Mouse (Mus musculus) lung, adult 2 months (tissue): Measurements from ENCODE around the gene Me3. TPM values are rescaled to one million over a fixed set of nuclear protein-coding genes. Genes with fewer than 3 reads are reported as not detected.

Experiments used
- DNase-seq: peaks from one replicate; pipeline ENCODE4 v3.0.0; 2022
- H3K4me1 ChIP-seq: fragments of 200-500 bp; 2 replicates; pipeline ENCODE4 v1.6.1; 2011; ENCODE audit warnings: low read length; ENCODE audit not compliant: control insufficient read depth, insufficient read depth
- H3K4me3 ChIP-seq: fragments of 200-500 bp; replicated peaks from 2 replicates; pipeline ENCODE3; 2011; ENCODE audit warnings: low read depth, mild to moderate bottlenecking, control low read depth, low read length; ENCODE audit errors: extremely low read depth
- CTCF ChIP-seq: fragments of 200-500 bp; IDR thresholded peaks from 2 replicates; pipeline ENCODE4 v1.5.1; 2011; ENCODE audit warnings: mild to moderate bottlenecking, low read length, control low read depth; ENCODE audit not compliant: insufficient read depth
- POLR2A ChIP-seq: fragments of 200-500 bp; IDR thresholded peaks from 2 replicates; pipeline ENCODE4 v1.6.1; 2011; ENCODE audit warnings: low read depth, mild to moderate bottlenecking, control low read depth, low read length, borderline replicate concordance; ENCODE audit errors: extremely low read depth
- WGBS: fragments of 180-500 bp; shearing (Covaris S2); methylation state at CpG from one replicate; pipeline ENCODE4 v1.1.7; 2018; 5-methylcytosine and 5-hydroxymethylcytosine counted together
- polyA plus RNA-seq: library from polyadenylated mRNA; depleted of rRNA; stranded (reverse); fragments of >200 nt; gene quantifications from 2 replicates; pipeline ENCODE4 v1.2.3, GENCODE M21; 2012

The Me3 gene
- polyA plus RNA-seq, 1 experiment = 5.4 TPM

GRCm38 (mm10) chr7:89772906-89773305, 140.7 kb downstream of the Me3 start:
- H3K4me1 ChIP-seq = peaks cover 21% of the 10 kb centered on the region
- WGBS = 37% methylated on average over 5 of the region's 5 CpGs
- DNase-seq = no peak
- TF ChIP-seq CTCF (no peak), POLR2A (no peak)
- H3K4me3 ChIP-seq = no peak overlapping the region

GRCm38 (mm10) chr7:89773352-89773921, 141.2 kb downstream of the Me3 start:
- DNase-seq = peak; percentile 42
- WGBS = 40% methylated on average over 3 of the region's 3 CpGs
- TF ChIP-seq POLR2A = peak; percentile 41; the same call in 1 of the 2 replicates
- TF ChIP-seq CTCF = no peak
- no peak overlapping the region for H3K4me3 ChIP-seq
- peaks cover 21% of the 10 kb centered on the region for H3K4me1 ChIP-seq

- WGBS = 21% methylated on average over 2 of the region's 2 CpGs
- no peak for TF ChIP-seq CTCF
- TF ChIP-seq POLR2A = no peak
- DNase-seq = no peak
- peaks cover 20% of the 10 kb centered on the region for H3K4me1 ChIP-seq
- H3K4me3 ChIP-seq = no peak overlapping the region
These were observed 141.7 kb downstream of the Me3 start for GRCm38 (mm10) chr7:89773926-89774325.

DNA sequence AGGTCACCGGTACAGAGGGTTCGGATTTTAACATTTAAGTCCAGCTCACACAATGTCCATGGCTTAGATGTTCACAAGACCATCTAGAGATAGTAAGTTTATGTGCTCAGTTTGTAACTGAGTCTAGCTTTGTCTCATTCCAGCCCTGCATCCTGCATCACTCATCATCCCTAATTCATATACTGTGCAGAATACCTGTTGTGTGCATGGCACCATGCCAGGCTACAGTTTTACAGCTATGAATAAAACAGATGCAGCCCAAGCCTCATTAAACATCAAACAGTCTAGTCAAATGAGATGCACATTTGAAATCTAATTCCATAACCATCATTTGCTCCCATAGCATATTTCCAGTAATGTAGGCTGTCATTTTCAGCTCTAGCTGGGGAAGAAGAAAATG, 143.7 kb downstream of the Me3 start:
- no peak overlapping the region for H3K4me3 ChIP-seq
- TF ChIP-seq POLR2A (no peak), CTCF (no peak)
- WGBS = 97% methylated on average over 2 of the region's 2 CpGs
- peaks cover 12% of the 10 kb centered on the region for H3K4me1 ChIP-seq
- no peak for DNase-seq

GRCm38 (mm10) chr7:89781391-89781790, 149.2 kb downstream of the Me3 start:
- no peak for TF ChIP-seq POLR2A
- TF ChIP-seq CTCF = no peak
- 94% methylated on average over 1 of the region's 1 CpGs for WGBS
- H3K4me1 ChIP-seq = peaks cover 5% of the 10 kb centered on the region; the same call in 1 of the 2 replicates
- H3K4me3 ChIP-seq = no peak overlapping the region
- DNase-seq = no peak

DNA sequence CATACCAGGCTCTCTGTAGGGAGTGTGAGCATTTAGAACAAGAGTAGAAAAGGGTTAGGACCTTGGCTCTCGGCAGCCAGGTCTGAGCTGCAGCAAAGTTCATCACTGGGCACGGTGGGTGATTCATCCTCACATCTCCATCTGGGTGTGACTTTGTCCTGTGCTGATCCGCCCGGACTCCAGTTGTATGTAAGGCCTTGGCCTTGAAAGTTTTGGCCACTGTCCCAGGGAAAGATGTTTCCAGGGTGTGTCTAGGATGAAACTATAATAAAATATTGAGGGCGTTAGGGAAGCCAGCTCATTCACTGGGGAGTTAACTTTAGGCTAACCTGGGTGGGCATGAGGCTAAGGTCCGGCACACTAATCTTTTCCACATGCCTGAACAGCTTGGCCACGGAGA, 155.5 kb downstream of the Me3 start:
- Histone ChIP-seq H3K4me1 (peaks cover 3% of the 10 kb centered on the region; the same call in 1 of the 2 replicates), H3K4me3 (no peak overlapping the region)
- WGBS = 55% methylated on average over 7 of the region's 7 CpGs
- TF ChIP-seq POLR2A (no peak), CTCF (no peak)
- DNase-seq = no peak

DNA sequence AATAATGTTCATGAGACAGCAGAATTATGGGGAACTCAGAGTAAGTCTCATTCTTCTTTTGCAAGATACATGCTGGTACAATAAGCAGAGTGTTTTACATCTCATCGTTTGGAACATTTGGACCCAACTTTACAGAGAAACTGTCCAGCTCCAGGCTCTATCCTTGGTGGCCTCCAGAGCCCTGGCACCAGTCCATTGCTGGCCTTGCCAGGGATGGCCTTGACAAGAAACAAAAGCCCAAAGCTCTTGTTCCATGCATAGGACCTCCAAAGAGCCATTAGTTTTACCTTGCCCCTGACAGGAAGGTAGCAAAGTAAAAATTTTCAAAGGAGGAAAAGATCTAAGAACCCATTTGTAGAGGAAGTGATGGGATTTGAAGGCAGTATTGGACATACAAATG, 160.4 kb downstream of the Me3 start:
- peaks cover 3% of the 10 kb centered on the region; the same call in 1 of the 2 replicates for H3K4me1 ChIP-seq
- TF ChIP-seq CTCF (no peak), POLR2A (no peak)
- no peak for DNase-seq
- 71% methylated on average over 1 of the region's 1 CpGs for WGBS
- no peak overlapping the region for H3K4me3 ChIP-seq

GRCm38 (mm10) chr7:89795366-89795765, 163.2 kb downstream of the Me3 start:
- Histone ChIP-seq H3K4me1 (no peaks in the 10 kb centered on the region), H3K4me3 (no peak overlapping the region)
- TF ChIP-seq POLR2A (no peak), CTCF (no peak)
- no peak for DNase-seq
- 54% methylated on average over 3 of the region's 3 CpGs for WGBS

DNA sequence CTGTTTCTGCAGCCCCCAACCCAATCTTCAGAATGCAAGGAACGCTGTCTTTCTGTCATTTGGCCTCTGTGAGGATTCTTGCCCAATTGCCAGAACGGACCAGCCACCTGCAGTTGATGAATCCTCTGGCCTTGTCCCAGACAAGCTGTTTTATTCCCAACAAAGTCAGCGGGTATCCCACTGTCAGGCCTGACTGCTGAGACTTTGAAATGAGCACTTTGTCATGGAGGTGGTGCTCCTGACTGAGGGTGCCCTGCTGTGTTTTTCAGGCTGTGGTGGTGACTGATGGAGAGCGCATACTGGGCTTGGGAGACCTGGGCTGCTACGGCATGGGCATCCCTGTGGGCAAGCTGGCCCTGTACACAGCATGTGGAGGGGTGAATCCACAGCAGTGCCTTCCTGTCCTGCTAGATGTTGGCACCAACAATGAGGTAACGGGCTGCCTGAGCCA, 164.2 kb downstream of the Me3 start:
- Histone ChIP-seq H3K4me1 (0 out of 2 replicates have a peak, but pooled peaks cover 4% of the 10 kb centered on the region), H3K4me3 (no peak overlapping the region)
- no peak for DNase-seq
- no peak for TF ChIP-seq POLR2A
- TF ChIP-seq CTCF = no peak
- WGBS = 64% methylated on average over 6 of the region's 6 CpGs

GRCm38 (mm10) chr7:89798358-89799020, 166.3 kb downstream of the Me3 start:
- DNase-seq = no peak
- TF ChIP-seq POLR2A = no peak
- TF ChIP-seq CTCF = no peak
- Histone ChIP-seq H3K4me1 (peaks cover 16% of the 10 kb centered on the region), H3K4me3 (no peak overlapping the region)
- 68% methylated on average over 8 of the region's 8 CpGs for WGBS
